Mouse (Mus musculus): ENCODE data around the gene Lgr6.

DNA sequence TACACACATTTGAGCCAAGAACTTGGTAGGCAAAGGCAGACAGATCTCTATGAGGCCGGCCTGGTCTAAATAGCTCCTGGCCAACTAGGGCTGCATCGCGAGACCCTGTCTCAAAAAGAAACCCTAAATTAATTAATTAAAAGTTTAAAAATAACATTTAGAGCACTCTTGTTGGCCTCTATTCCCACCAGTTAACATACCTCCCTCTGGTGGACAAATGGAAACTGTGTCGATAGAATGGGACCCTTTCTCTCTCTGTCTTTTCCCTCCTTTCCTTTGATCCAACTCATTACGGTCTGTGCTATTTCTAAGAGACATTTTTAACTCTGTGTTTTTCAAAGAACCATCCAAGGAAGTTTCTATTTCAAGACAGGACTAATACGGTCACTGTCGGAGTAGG lies 144.4 kb downstream of the Lgr6 start:
- TF ChIP-seq CTCF (IDR thresholded peaks at IDR 0.05; ENCODE audit: low read depth, low read length) = 0 out of 2 replicates have a peak, but pooled peaks have one; percentile 20
- TF ChIP-seq GATA1 (IDR thresholded peaks at IDR 0.05; ENCODE audit: borderline replicate concordance, low read length) = no peak
- TF ChIP-seq TAL1 (conservative IDR thresholded peaks at IDR 0.05; ENCODE audit: low read depth, low read length) = no peak
- no peak for TF ChIP-seq POLR2AphosphoS5 (IDR thresholded peaks at IDR 0.05; ENCODE audit: insufficient replicate concordance, low read depth, low read length)
